Mouse (Mus musculus): ENCODE results near the gene Nrcam. TPM values are rescaled to one million over a fixed set of nuclear protein-coding genes. Genes with fewer than 3 reads are reported as not detected.
A peak's percentile ranks its signal among the peaks of the same experiment; 100 is the strongest.

The Nrcam gene
- polyA plus RNA-seq, 1 experiment from 2014 or later = 0.70 TPM

- no peak overlapping the region for H3K27ac ChIP-seq (ENCODE audit: low read depth, low read length)
- no peaks in the 10 kb centered on the region for H3K27me3 ChIP-seq (replicated peaks; ENCODE audit: control insufficient read depth, insufficient read depth, low read length)
- DNase-seq (ENCODE audit: low spot score) (no peak), ATAC-seq (replicated peaks; ENCODE audit: low FRiP score) (no peak)
- no peaks in the 10 kb centered on the region for H3K9me3 ChIP-seq (ENCODE audit: control insufficient read depth, low read length)
- no peak overlapping the region for H3K9ac ChIP-seq (ENCODE audit: low read depth, low read length)
- WGBS = 88% methylated on average over 1 of the region's 1 CpGs
- no peaks in the 10 kb centered on the region for H3K36me3 ChIP-seq (ENCODE audit: control insufficient read depth, insufficient read depth, low read length)
- no peak overlapping the region for H3K4me2 ChIP-seq
- no peaks in the 10 kb centered on the region for H3K4me1 ChIP-seq (replicated peaks; ENCODE audit: control insufficient read depth, insufficient read depth, low read length)
- H3K4me3 ChIP-seq (ENCODE audit: low read depth, low read length) = no peak overlapping the region
Measured at GRCm38 (mm10) chr12:44554808-44555207, 226.1 kb downstream of the Nrcam start.

GRCm38 (mm10) chr12:44560002-44560401, 231.3 kb downstream of the Nrcam start:
- Histone ChIP-seq H3K4me3 (ENCODE audit: low read depth, low read length) (no peak overlapping the region), H3K9me3 (ENCODE audit: control insufficient read depth, low read length) (no peaks in the 10 kb centered on the region), H3K4me2 (no peak overlapping the region), H3K4me1 (replicated peaks; ENCODE audit: control insufficient read depth, insufficient read depth, low read length) (no peaks in the 10 kb centered on the region), H3K36me3 (ENCODE audit: control insufficient read depth, insufficient read depth, low read length) (no peaks in the 10 kb centered on the region), H3K27ac (ENCODE audit: low read depth, low read length) (no peak overlapping the region), H3K27me3 (replicated peaks; ENCODE audit: control insufficient read depth, insufficient read depth, low read length) (no peaks in the 10 kb centered on the region), H3K9ac (ENCODE audit: low read depth, low read length) (no peak overlapping the region)
- DNase-seq (ENCODE audit: low spot score) (no peak), ATAC-seq (replicated peaks; ENCODE audit: low FRiP score) (no peak)

GRCm38 (mm10) chr12:44570070-44570469, 241.4 kb downstream of the Nrcam start:
- WGBS = 80% methylated on average over 7 of the region's 7 CpGs
- DNase-seq (ENCODE audit: low spot score) = no peak
- ATAC-seq (replicated peaks; ENCODE audit: low FRiP score) = no peak

GRCm38 (mm10) chr12:44572664-44573063, 244.0 kb downstream of the Nrcam start:
- ATAC-seq (replicated peaks; ENCODE audit: low FRiP score) (no peak), DNase-seq (ENCODE audit: low spot score) (no peak)
- WGBS = 18% methylated on average over 3 of the region's 3 CpGs
- Histone ChIP-seq H3K4me3 (ENCODE audit: low read depth, low read length) (no peak overlapping the region), H3K27me3 (replicated peaks; ENCODE audit: control insufficient read depth, insufficient read depth, low read length) (no peaks in the 10 kb centered on the region), H3K36me3 (ENCODE audit: control insufficient read depth, insufficient read depth, low read length) (no peaks in the 10 kb centered on the region), H3K27ac (ENCODE audit: low read depth, low read length) (no peak overlapping the region), H3K9me3 (ENCODE audit: control insufficient read depth, low read length) (no peaks in the 10 kb centered on the region), H3K4me1 (replicated peaks; ENCODE audit: control insufficient read depth, insufficient read depth, low read length) (no peaks in the 10 kb centered on the region), H3K4me2 (no peak overlapping the region), H3K9ac (ENCODE audit: low read depth, low read length) (no peak overlapping the region)

More at GRCm38 (mm10) chr12:44570070-44570469, 241.4 kb downstream of the Nrcam start:
- Histone ChIP-seq H3K27me3 (replicated peaks; ENCODE audit: control insufficient read depth, insufficient read depth, low read length) (no peaks in the 10 kb centered on the region), H3K4me2 (no peak overlapping the region), H3K9ac (ENCODE audit: low read depth, low read length) (no peak overlapping the region), H3K27ac (ENCODE audit: low read depth, low read length) (no peak overlapping the region), H3K4me1 (replicated peaks; ENCODE audit: control insufficient read depth, insufficient read depth, low read length) (no peaks in the 10 kb centered on the region), H3K36me3 (ENCODE audit: control insufficient read depth, insufficient read depth, low read length) (no peaks in the 10 kb centered on the region), H3K4me3 (ENCODE audit: low read depth, low read length) (no peak overlapping the region), H3K9me3 (ENCODE audit: control insufficient read depth, low read length) (no peaks in the 10 kb centered on the region)

- no peak overlapping the region for H3K4me3 ChIP-seq (ENCODE audit: low read depth, low read length)
- 80% methylated on average over 3 of the region's 3 CpGs for WGBS
- no peaks in the 10 kb centered on the region for H3K27me3 ChIP-seq (replicated peaks; ENCODE audit: control insufficient read depth, insufficient read depth, low read length)
Measured at GRCm38 (mm10) chr12:44574167-44574566, 245.5 kb downstream of the Nrcam start.

GRCm38 (mm10) chr12:44601410-44602149, 272.9 kb downstream of the Nrcam start:
- no peak overlapping the region for H3K4me2 ChIP-seq
- DNase-seq (ENCODE audit: low spot score) (peak; percentile 46), ATAC-seq (replicated peaks; ENCODE audit: low FRiP score) (no peak)
- H3K9ac ChIP-seq (ENCODE audit: low read depth, low read length) = no peak overlapping the region
- H3K9me3 ChIP-seq (ENCODE audit: control insufficient read depth, low read length) = no peaks in the 10 kb centered on the region
- no peaks in the 10 kb centered on the region for H3K4me1 ChIP-seq (replicated peaks; ENCODE audit: control insufficient read depth, insufficient read depth, low read length)
- H3K4me3 ChIP-seq (ENCODE audit: low read depth, low read length) = no peak overlapping the region
- H3K27me3 ChIP-seq (replicated peaks; ENCODE audit: control insufficient read depth, insufficient read depth, low read length) = no peaks in the 10 kb centered on the region
- no peaks in the 10 kb centered on the region for H3K36me3 ChIP-seq (ENCODE audit: control insufficient read depth, insufficient read depth, low read length)
- H3K27ac ChIP-seq (ENCODE audit: low read depth, low read length) = no peak overlapping the region
- 32% methylated on average over 16 of the region's 16 CpGs for WGBS

More at GRCm38 (mm10) chr12:44574167-44574566, 245.5 kb downstream of the Nrcam start:
- DNase-seq (ENCODE audit: low spot score) = no peak
- H3K4me1 ChIP-seq (replicated peaks; ENCODE audit: control insufficient read depth, insufficient read depth, low read length) = no peaks in the 10 kb centered on the region
- ATAC-seq (replicated peaks; ENCODE audit: low FRiP score) = no peak
- no peaks in the 10 kb centered on the region for H3K36me3 ChIP-seq (ENCODE audit: control insufficient read depth, insufficient read depth, low read length)
- no peak overlapping the region for H3K4me2 ChIP-seq
- H3K27ac ChIP-seq (ENCODE audit: low read depth, low read length) = no peak overlapping the region
- no peaks in the 10 kb centered on the region for H3K9me3 ChIP-seq (ENCODE audit: control insufficient read depth, low read length)
- H3K9ac ChIP-seq (ENCODE audit: low read depth, low read length) = no peak overlapping the region

- H3K4me1 ChIP-seq (replicated peaks; ENCODE audit: control insufficient read depth, insufficient read depth, low read length) = no peaks in the 10 kb centered on the region
- no peak overlapping the region for H3K27ac ChIP-seq (ENCODE audit: low read depth, low read length)
- H3K9me3 ChIP-seq (ENCODE audit: control insufficient read depth, low read length) = no peaks in the 10 kb centered on the region
- H3K27me3 ChIP-seq (replicated peaks; ENCODE audit: control insufficient read depth, insufficient read depth, low read length) = no peaks in the 10 kb centered on the region
- H3K36me3 ChIP-seq (ENCODE audit: control insufficient read depth, insufficient read depth, low read length) = no peaks in the 10 kb centered on the region
- no peak overlapping the region for H3K4me3 ChIP-seq (ENCODE audit: low read depth, low read length)
- ATAC-seq (replicated peaks; ENCODE audit: low FRiP score) = no peak
- DNase-seq (ENCODE audit: low spot score) = peak; percentile 33
- WGBS = 57% methylated on average over 11 of the region's 11 CpGs
- H3K4me2 ChIP-seq = no peak overlapping the region
- H3K9ac ChIP-seq (ENCODE audit: low read depth, low read length) = no peak overlapping the region
Measured at GRCm38 (mm10) chr12:44602269-44602957, 273.7 kb downstream of the Nrcam start.

GRCm38 (mm10) chr12:44602958-44603331, 274.3 kb downstream of the Nrcam start:
- WGBS = 69% methylated on average over 5 of the region's 5 CpGs
- Histone ChIP-seq H3K4me2 (no peak overlapping the region), H3K4me1 (replicated peaks; ENCODE audit: control insufficient read depth, insufficient read depth, low read length) (no peaks in the 10 kb centered on the region), H3K9ac (ENCODE audit: low read depth, low read length) (no peak overlapping the region), H3K27ac (ENCODE audit: low read depth, low read length) (no peak overlapping the region), H3K4me3 (ENCODE audit: low read depth, low read length) (no peak overlapping the region), H3K9me3 (ENCODE audit: control insufficient read depth, low read length) (no peaks in the 10 kb centered on the region), H3K27me3 (replicated peaks; ENCODE audit: control insufficient read depth, insufficient read depth, low read length) (no peaks in the 10 kb centered on the region), H3K36me3 (ENCODE audit: control insufficient read depth, insufficient read depth, low read length) (no peaks in the 10 kb centered on the region)
- ATAC-seq (replicated peaks; ENCODE audit: low FRiP score) (no peak), DNase-seq (ENCODE audit: low spot score) (no peak)

- no peak overlapping the region for H3K4me2 ChIP-seq
- H3K4me1 ChIP-seq (replicated peaks; ENCODE audit: control insufficient read depth, insufficient read depth, low read length) = no peaks in the 10 kb centered on the region
- ATAC-seq (replicated peaks; ENCODE audit: low FRiP score) (no peak), DNase-seq (ENCODE audit: low spot score) (no peak)
- H3K9ac ChIP-seq (ENCODE audit: low read depth, low read length) = no peak overlapping the region
- H3K9me3 ChIP-seq (ENCODE audit: control insufficient read depth, low read length) = no peaks in the 10 kb centered on the region
- H3K4me3 ChIP-seq (ENCODE audit: low read depth, low read length) = no peak overlapping the region
- 69% methylated on average over 2 of the region's 2 CpGs for WGBS
- no peak overlapping the region for H3K27ac ChIP-seq (ENCODE audit: low read depth, low read length)
- H3K36me3 ChIP-seq (ENCODE audit: control insufficient read depth, insufficient read depth, low read length) = no peaks in the 10 kb centered on the region
- no peaks in the 10 kb centered on the region for H3K27me3 ChIP-seq (replicated peaks; ENCODE audit: control insufficient read depth, insufficient read depth, low read length)
Measured at GRCm38 (mm10) chr12:44617001-44617421, 288.3 kb downstream of the Nrcam start.
